Mouse (Mus musculus) thymus, postnatal 25 days (tissue): ENCODE data around the gene Pabpc4l.
"Not testable (repeated sequence)": the region's sequence is repeated elsewhere in the genome, so short reads cannot be mapped to it uniquely, and the experiment has no call there.

Experiments
- DNase-seq: peaks from one replicate; pipeline ENCODE4 v3.0.0; 2022

Gene Pabpc4l

GRCm38 (mm10) chr3:46447481-46448265 lies at the start of gene Pabpc4l:
Pabpc4l (minus strand) TSS chr3:46448219.
- DNase-seq, result no peak

- no peak for DNase-seq
Observed at GRCm38 (mm10) chr3:46490989-46491259, 42.9 kb upstream of the Pabpc4l start.

- no peak for DNase-seq
Observed at GRCm38 (mm10) chr3:46490132-46490988, 42.3 kb upstream of the Pabpc4l start.

- not testable (repeated sequence) for DNase-seq
Observed at GRCm38 (mm10) chr3:46486091-46486490, 38.1 kb upstream of the Pabpc4l start.

GRCm38 (mm10) chr3:46448266-46448532 lies 180 bp upstream of the Pabpc4l start:
- no peak for DNase-seq

GRCm38 (mm10) chr3:46431416-46431815 lies 16.6 kb downstream of the Pabpc4l start:
- DNase-seq, result no peak
